Mouse (Mus musculus): ENCODE results near the gene 1700015F17Rik.

Gene 1700015F17Rik

GRCm38 (mm10) chr5:5423081-5423480 is 55.9 kb downstream of the 1700015F17Rik start:
- DNase-seq: no peak

DNA sequence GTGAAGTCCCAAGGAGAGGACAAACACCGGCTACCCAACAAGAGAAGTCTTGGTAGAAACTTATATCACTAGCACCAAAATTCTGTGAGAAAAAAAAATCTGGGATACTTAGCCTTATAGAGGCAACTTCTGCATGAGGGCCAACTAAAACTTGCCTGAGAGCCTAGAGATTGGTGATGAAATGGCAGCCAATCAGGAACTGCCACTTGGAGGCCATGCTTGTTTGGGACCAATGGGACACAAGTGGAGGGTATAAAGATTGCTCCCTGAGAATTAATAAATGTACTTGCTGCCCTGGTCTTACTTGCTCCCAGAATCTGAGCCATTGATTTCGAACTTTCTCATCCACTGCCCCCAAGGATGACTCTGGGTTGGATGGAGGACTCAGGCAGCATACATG is 57.5 kb downstream of the 1700015F17Rik start:
- DNase-seq: no peak

- no peak for DNase-seq
Measured at GRCm38 (mm10) chr5:5419992-5420455, 58.9 kb downstream of the 1700015F17Rik start, which contains the start of gene Cdk14. TSS of gene Cdk14 (minus strand) at chr5:5420312.

- no peak for DNase-seq
Measured at GRCm38 (mm10) chr5:5419253-5419652, 59.7 kb downstream of the 1700015F17Rik start.

DNA sequence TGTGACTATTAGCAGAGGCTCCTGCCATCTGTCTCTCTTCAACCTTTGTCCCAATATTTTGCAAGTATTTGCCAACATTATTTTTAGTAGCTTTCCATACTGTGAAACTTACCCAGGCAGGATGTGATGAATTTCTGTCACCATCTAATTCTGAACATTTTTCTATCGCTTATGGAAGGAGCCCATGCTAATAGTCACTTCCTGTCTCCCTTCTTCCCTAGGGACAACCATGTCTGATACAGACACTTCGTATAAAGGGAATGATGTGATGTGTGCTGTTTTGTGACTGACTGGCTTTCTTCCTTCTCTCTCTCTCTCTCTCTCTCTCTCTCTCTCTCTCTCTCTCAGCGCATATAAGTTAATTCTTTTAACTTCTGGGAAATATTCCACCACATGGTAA is 64.1 kb downstream of the 1700015F17Rik start:
- DNase-seq: no peak

GRCm38 (mm10) chr5:5411886-5412285 is 67.1 kb downstream of the 1700015F17Rik start:
- no peak for DNase-seq

DNA sequence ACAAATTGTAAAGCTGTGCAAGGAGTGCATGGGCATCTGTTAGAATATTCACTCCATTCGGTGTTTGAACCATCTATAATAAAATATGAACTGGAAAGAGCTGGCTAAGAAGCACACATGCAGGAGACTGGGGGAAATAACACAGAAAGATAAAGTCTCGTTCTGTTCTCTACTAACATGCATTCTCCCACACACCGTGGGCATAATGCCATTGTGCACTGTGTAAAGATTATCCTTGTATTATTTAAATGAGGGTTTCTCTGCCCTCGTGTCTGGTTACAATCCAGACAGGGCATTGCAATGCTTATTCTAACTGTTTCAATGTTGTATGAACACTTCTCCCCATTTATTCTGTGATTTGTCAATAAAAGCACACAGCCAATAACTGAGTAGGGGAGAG is 77.0 kb downstream of the 1700015F17Rik start:
- no peak for DNase-seq

- no peak for DNase-seq
Measured at GRCm38 (mm10) chr5:5392786-5393185, 86.2 kb downstream of the 1700015F17Rik start.

Measured in thymus, postnatal 14 days (tissue).